13 mouse cellular contexts compared by ENCODE assay signal in the genomic region with DNA sequence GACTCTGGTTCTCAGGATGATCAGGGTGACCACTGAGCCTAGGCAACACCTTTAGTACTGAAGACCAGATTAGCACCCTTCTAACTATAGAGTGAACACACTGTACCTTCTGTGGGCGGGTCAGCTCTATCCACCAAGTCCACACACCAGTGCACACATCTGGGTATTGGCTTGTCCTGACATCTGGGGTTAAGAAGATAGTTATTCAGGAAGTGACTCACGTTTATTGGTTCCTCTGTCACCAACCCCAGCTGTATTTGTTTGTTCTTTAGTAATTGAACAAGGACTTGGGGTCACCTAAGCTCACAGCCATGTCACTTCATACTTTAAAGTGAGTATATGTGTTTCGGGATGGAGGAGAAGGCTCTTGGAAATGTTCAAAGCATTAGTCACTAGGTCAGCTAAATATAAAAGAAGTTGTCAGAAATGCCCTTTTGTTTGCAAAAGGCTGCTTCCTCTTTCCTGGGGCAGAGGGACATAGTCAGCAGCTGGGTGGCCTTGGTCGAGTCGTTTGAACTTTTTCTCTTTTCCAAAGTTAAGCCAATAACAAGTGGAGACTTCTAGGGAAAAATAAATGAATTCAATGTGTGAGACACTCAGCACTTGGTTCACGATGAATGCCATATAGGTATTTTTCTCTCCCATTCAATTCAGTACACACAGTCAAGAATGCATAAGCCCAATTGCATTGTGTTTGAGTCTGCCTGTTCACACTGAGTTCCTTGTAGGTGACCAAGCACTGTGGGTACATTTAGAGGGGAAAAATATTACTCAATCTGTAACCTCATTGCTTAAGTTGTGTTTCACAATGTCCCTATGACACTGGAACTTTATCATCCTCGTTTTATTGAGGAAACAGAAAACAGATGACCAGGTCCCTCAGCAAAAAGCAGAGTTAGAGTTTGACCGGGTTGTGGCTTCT. TPM values are rescaled to one million over a fixed set of nuclear protein-coding genes. Genes with fewer than 3 reads are reported as not detected.
DNase-seq lines count a peak whose midpoint lies in the region; ATAC-seq and TF ChIP-seq lines count a peak whose summit lies in the region.
"Had no signal": no experiment of that assay in that cellular context is flagged by ENCODE, and none has a peak within 500 bp of the region (broad histone marks: within the 10 kb centered on the region; RNA-seq: fewer than 3 reads in every experiment).

No protein-coding gene starts in this region.

- DNase-seq in kidney, postnatal 0 days (ENCODE audit: low spot score): no peak
- DNase-seq in G1E (ENCODE audit: low spot score): no peak
- no peak for DNase-seq in testis, postnatal 14 days (ENCODE audit: low spot score)
- no peak for DNase-seq in heart, postnatal 4 days
- DNase-seq: gastrocnemius, postnatal 14 days; lung, postnatal 14 days had no signal

- H3K4me3 ChIP-seq in kidney, postnatal 0 days (replicated peaks; ENCODE audit: low read depth, low read length): no peak overlapping the region
- no peak overlapping the region for H3K4me3 ChIP-seq in kidney, embryonic 14.5 days (ENCODE audit: low read length)
- H3K4me3 ChIP-seq in G1E (ENCODE audit: low read depth, low read length): no peak overlapping the region
- no peak overlapping the region for H3K4me3 ChIP-seq in forebrain, embryonic 12.5 days (replicated peaks)

- no peak overlapping the region for H3K9ac ChIP-seq in kidney, postnatal 0 days (ENCODE audit: low read depth, low read length)
- no peak overlapping the region for H3K9ac ChIP-seq in kidney, embryonic 14.5 days (ENCODE audit: low read depth, low read length)
- H3K9ac ChIP-seq in forebrain, embryonic 12.5 days: no peak overlapping the region

- no peak overlapping the region for H3K4me2 ChIP-seq in kidney, postnatal 0 days (ENCODE audit: low read length)
- H3K4me2 ChIP-seq in kidney, embryonic 14.5 days (replicated peaks; ENCODE audit: low read depth, low read length): no peak overlapping the region
- no peak overlapping the region for H3K4me2 ChIP-seq in forebrain, embryonic 12.5 days

- H3K27ac ChIP-seq in kidney, postnatal 0 days: no peak overlapping the region
- no peak overlapping the region for H3K27ac ChIP-seq in kidney, embryonic 14.5 days (ENCODE audit: low read depth, low read length)
- no peak overlapping the region for H3K27ac ChIP-seq in forebrain, embryonic 12.5 days

- no peak for TF ChIP-seq CTCF in kidney, postnatal 0 days (IDR thresholded peaks at IDR 0.05; ENCODE audit: low read depth)
- no peak for TF ChIP-seq CTCF in G1E (IDR thresholded peaks at IDR 0.05; ENCODE audit: low read depth, low read length)

- no peaks in the 10 kb centered on the region for H3K36me3 ChIP-seq in kidney, postnatal 0 days (ENCODE audit: insufficient read depth, low read length)
- no peaks in the 10 kb centered on the region for H3K36me3 ChIP-seq in kidney, embryonic 14.5 days (ENCODE audit: control insufficient read depth, insufficient read depth, low read length)
- no peaks in the 10 kb centered on the region for H3K36me3 ChIP-seq in G1E (replicated peaks)
- H3K36me3 ChIP-seq in forebrain, embryonic 12.5 days (replicated peaks): no peaks in the 10 kb centered on the region

- no peaks in the 10 kb centered on the region for H3K27me3 ChIP-seq in kidney, postnatal 0 days (ENCODE audit: insufficient read depth, low read length)
- no peaks in the 10 kb centered on the region for H3K27me3 ChIP-seq in kidney, embryonic 14.5 days (ENCODE audit: control insufficient read depth, insufficient read depth, low read length)
- H3K27me3 ChIP-seq in G1E (ENCODE audit: insufficient read depth, low read length): peaks cover 6% of the 10 kb centered on the region
- H3K27me3 ChIP-seq in forebrain, embryonic 12.5 days: no peaks in the 10 kb centered on the region

- 0 out of 2 replicates have a peak, but pooled peaks have one; percentile 43 for ATAC-seq in kidney, postnatal 0 days (replicated peaks; ENCODE audit: low FRiP score, low read depth)
- no peak for ATAC-seq in kidney, embryonic 14.5 days (ENCODE audit: low FRiP score, low TSS enrichment)
- peak; percentile 95 for ATAC-seq in G1E (ENCODE audit: extremely low read depth, insufficient number of reproducible peaks, low FRiP score, poor library complexity, severe bottlenecking)
- peak; percentile 88 for ATAC-seq in granulocyte monocyte progenitor cell, adult 5-6 weeks (replicated peaks; ENCODE audit: poor library complexity, severe bottlenecking)
- ATAC-seq in monocyte, adult 5-6 weeks (replicated peaks; ENCODE audit: insufficient number of reproducible peaks, low FRiP score, low TSS enrichment, poor library complexity, severe bottlenecking): peak; percentile 69
- no peak for ATAC-seq in forebrain, embryonic 12.5 days (ENCODE audit: low FRiP score)

- no peaks in the 10 kb centered on the region for H3K9me3 ChIP-seq in kidney, postnatal 0 days (replicated peaks; ENCODE audit: low read length)
- H3K9me3 ChIP-seq in kidney, embryonic 14.5 days (ENCODE audit: control insufficient read depth, low read length): no peaks in the 10 kb centered on the region
- H3K9me3 ChIP-seq in G1E (replicated peaks): no peaks in the 10 kb centered on the region
- no peaks in the 10 kb centered on the region for H3K9me3 ChIP-seq in forebrain, embryonic 12.5 days

- WGBS in kidney, postnatal 0 days: 47% methylated on average over 8 of the region's 8 CpGs
- WGBS in kidney, embryonic 14.5 days: 59% methylated on average over 8 of the region's 8 CpGs
- WGBS in forebrain, embryonic 12.5 days: 78% methylated on average over 8 of the region's 8 CpGs

- H3K4me1 ChIP-seq in kidney, postnatal 0 days (replicated peaks; ENCODE audit: insufficient read depth, low read length): no peaks in the 10 kb centered on the region
- H3K4me1 ChIP-seq in kidney, embryonic 14.5 days (ENCODE audit: control insufficient read depth, insufficient read depth, low read length): no peaks in the 10 kb centered on the region
- peaks cover 3% of the 10 kb centered on the region for H3K4me1 ChIP-seq in G1E (ENCODE audit: insufficient read depth, low read depth, low read length)
- no peaks in the 10 kb centered on the region for H3K4me1 ChIP-seq in forebrain, embryonic 12.5 days

RNA-seq across cellular contexts. Expression of a gene that starts 17.4 kb away (rescaled TPM):
- polyA plus RNA-seq in kidney, postnatal 0 days (2015; fragmentation: Nextera tagmentation; extraction: Ambion mirVana): not detected in 2 replicates
- polyA plus RNA-seq in kidney, embryonic 14.5 days (2014; fragmentation: Nextera tagmentation; extraction: Ambion mirVana): not detected in 2 replicates
- total RNA-seq in G1E (2014; fragmentation: Nextera tagmentation) (not detected in 2 replicates), G1E (2017) (not detected in 2 replicates)
- polyA plus RNA-seq in G1E (2012): not detected in 2 replicates
- not detected in 2 replicates for total RNA-seq in granulocyte monocyte progenitor cell, adult 5-6 weeks (2014; fragmentation: Nextera tagmentation)
- not detected in 2 replicates for total RNA-seq in granulocyte monocyte progenitor cell, adult 5-6 weeks (2017)
- total RNA-seq in monocyte, adult 5-6 weeks (2017): 1.6 TPM in 1 of 3 replicates, not detected in the others
- not detected in 2 replicates for polyA plus RNA-seq in forebrain, embryonic 12.5 days (2016; fragmentation: Nextera tagmentation; extraction: Ambion mirVana)
- total RNA-seq in heart, postnatal 4 days (2021): not detected
- total RNA-seq: gastrocnemius, postnatal 14 days; layer of hippocampus, postnatal 10 days had no signal

RNA-seq across cellular contexts. Expression of a gene that starts 31.3 kb away (rescaled TPM):
- 3.6 TPM in 2 replicates for polyA plus RNA-seq in kidney, postnatal 0 days (2015; fragmentation: Nextera tagmentation; extraction: Ambion mirVana)
- 1.3 and 2.7 TPM in 2 replicates for polyA plus RNA-seq in kidney, embryonic 14.5 days (2014; fragmentation: Nextera tagmentation; extraction: Ambion mirVana)
- 26.6 and 26.8 TPM in 2 replicates for total RNA-seq in G1E (2014; fragmentation: Nextera tagmentation)
- total RNA-seq in G1E (2017): 7.0 and 7.2 TPM in 2 replicates
- polyA plus RNA-seq in G1E (2012): 0.43 and 0.51 TPM in 2 replicates
- total RNA-seq in granulocyte monocyte progenitor cell, adult 5-6 weeks (2014; fragmentation: Nextera tagmentation): 17.0 and 28.1 TPM in 2 replicates
- 11.9 and 15.3 TPM in 2 replicates for total RNA-seq in granulocyte monocyte progenitor cell, adult 5-6 weeks (2017)
- 129 to 219 TPM (median 170 TPM) in 3 replicates for total RNA-seq in monocyte, adult 5-6 weeks (2017)
- 1.6 and 1.9 TPM in 2 replicates for polyA plus RNA-seq in forebrain, embryonic 12.5 days (2016; fragmentation: Nextera tagmentation; extraction: Ambion mirVana)
- 1 to 10 TPM; 4.0 to 7.4 TPM for total RNA-seq in heart, postnatal 4 days (2021)

RNA-seq across cellular contexts. Expression of a gene that starts 38.9 kb away (rescaled TPM):
- not detected in 2 replicates for polyA plus RNA-seq in kidney, postnatal 0 days (2015; fragmentation: Nextera tagmentation; extraction: Ambion mirVana)
- not detected in 2 replicates for polyA plus RNA-seq in kidney, embryonic 14.5 days (2014; fragmentation: Nextera tagmentation; extraction: Ambion mirVana)
- not detected in 2 replicates for total RNA-seq in G1E (2014; fragmentation: Nextera tagmentation)
- 0.05 and 0.06 TPM in 2 replicates for total RNA-seq in G1E (2017)
- polyA plus RNA-seq in G1E (2012): 0.04 and 0.09 TPM in 2 replicates
- 3.5 and 3.8 TPM in 2 replicates for total RNA-seq in granulocyte monocyte progenitor cell, adult 5-6 weeks (2014; fragmentation: Nextera tagmentation)
- total RNA-seq in granulocyte monocyte progenitor cell, adult 5-6 weeks (2017): 5.1 and 6.1 TPM in 2 replicates
- 1.7 to 3.5 TPM (median 2.5 TPM) in 3 replicates for total RNA-seq in monocyte, adult 5-6 weeks (2017)
- polyA plus RNA-seq in forebrain, embryonic 12.5 days (2016; fragmentation: Nextera tagmentation; extraction: Ambion mirVana): 0.12 TPM in 1 of 2 replicates, not detected in the other
- not detected for total RNA-seq in heart, postnatal 4 days (2021)
- total RNA-seq: gastrocnemius, postnatal 14 days; layer of hippocampus, postnatal 10 days had no signal
- polyA plus RNA-seq: embryonic facial prominence, embryonic 14.5 days had no signal

RNA-seq across cellular contexts. Expression of a gene that starts 55.3 kb away (rescaled TPM):
- polyA plus RNA-seq in kidney, postnatal 0 days (2015; fragmentation: Nextera tagmentation; extraction: Ambion mirVana): not detected in 2 replicates
- polyA plus RNA-seq in kidney, embryonic 14.5 days (2014; fragmentation: Nextera tagmentation; extraction: Ambion mirVana): not detected in 2 replicates
- not detected in 2 replicates for total RNA-seq in G1E (2014; fragmentation: Nextera tagmentation)
- total RNA-seq in G1E (2017): not detected in 2 replicates
- not detected in 2 replicates for polyA plus RNA-seq in G1E (2012)
- total RNA-seq in granulocyte monocyte progenitor cell, adult 5-6 weeks (2014; fragmentation: Nextera tagmentation): not detected in 2 replicates
- not detected in 2 replicates for total RNA-seq in granulocyte monocyte progenitor cell, adult 5-6 weeks (2017)
- 8.6 TPM in 1 of 3 replicates, not detected in the others for total RNA-seq in monocyte, adult 5-6 weeks (2017)
- polyA plus RNA-seq in forebrain, embryonic 12.5 days (2016; fragmentation: Nextera tagmentation; extraction: Ambion mirVana): not detected in 2 replicates
- total RNA-seq in heart, postnatal 4 days (2021): not detected
- total RNA-seq: gastrocnemius, postnatal 14 days; layer of hippocampus, postnatal 10 days had no signal
- polyA plus RNA-seq: embryonic facial prominence, embryonic 14.5 days; hindbrain, embryonic 16.5 days had no signal

Comparison
In these comparisons a context has a peak if more than half of its experiments do, and no peak if none do; other contexts are left out.
1. ATAC-seq: peak in kidney, postnatal 0 days (single experiment), G1E (single experiment), granulocyte monocyte progenitor cell, adult 5-6 weeks (single experiment) and monocyte, adult 5-6 weeks (single experiment); none in kidney, embryonic 14.5 days (single experiment) and forebrain, embryonic 12.5 days (single experiment).